ENCODE assay signal across 8 mouse cellular contexts in genomic region chr7:25267751-25268463, GRCm38 (mm10). TPM values are rescaled to one million over a fixed set of nuclear protein-coding genes. Genes with fewer than 3 reads are reported as not detected.
DNase-seq lines count a peak whose midpoint lies in the region; ATAC-seq lines count a peak whose summit lies in the region.

No protein-coding gene starts in this region.

- intact Hi-C loops in gastrocnemius, postnatal 14 days (cut with DNase I; ENCODE audit: low total_unique reads), result no loop called here
- intact Hi-C loops in left cerebral cortex, postnatal 10 days (cut with DNase I), result no loop called here

- ATAC-seq in inflammation-experienced regulatory T-cells, adult 6 months, result peak; percentile 82
- ATAC-seq in megakaryocyte-erythroid progenitor cell, adult 5-6 weeks (replicated peaks; ENCODE audit: low FRiP score, low TSS enrichment, poor library complexity, severe bottlenecking), result peak; percentile 79

- DNase-seq in adrenal gland, adult (ENCODE audit: inconsistent age in 2 of 2, low spot score in 1 of 2), result peak; percentile 99
- peak; percentile 100 for DNase-seq in embryo, embryonic 10.5 days (ENCODE audit: low spot score)
- peak; percentile 99 for DNase-seq in gastrocnemius, postnatal 14 days
- peak; percentile 100 for DNase-seq in left cerebral cortex, postnatal 10 days (ENCODE audit: extremely low spot score in 1 of 2, low spot score in 2 of 2)
- peak; percentile 99 for DNase-seq in right cerebral cortex, postnatal 25 days
- peak; percentile 99 to 100 for DNase-seq in urinary bladder, postnatal 4 days (ENCODE audit: low spot score in 2 of 2)

RNA-seq across cellular contexts. Expression of gene Cic, which starts 0.4 kb away (rescaled TPM):
- total RNA-seq in gastrocnemius, postnatal 14 days (2021), result 10 to 100 TPM; 38.2 to 44.1 TPM
- 10 to 100 TPM; 17.9 to 35.2 (median 21.6) TPM for polyA plus RNA-seq in inflammation-experienced regulatory T-cells, adult 6 months (2017; shearing (Covaris generic))
- total RNA-seq in left cerebral cortex, postnatal 10 days (2021), result 100 to 1,000 TPM; 244 to 271 TPM
- total RNA-seq in megakaryocyte-erythroid progenitor cell, adult 5-6 weeks (2014; fragmentation: Nextera tagmentation), result 125 and 134 TPM in 2 replicates
- 20.5 and 40.0 TPM in 2 replicates for total RNA-seq in megakaryocyte-erythroid progenitor cell, adult 5-6 weeks (2017)

RNA-seq across cellular contexts. Expression of gene Erf, which starts 17.3 kb away (rescaled TPM):
- total RNA-seq in gastrocnemius, postnatal 14 days (2021), result 10 to 100 TPM in 1 of 2 experiments, 1 to 10 TPM in 1; 9.8 to 11.8 TPM
- polyA plus RNA-seq in inflammation-experienced regulatory T-cells, adult 6 months (2017; shearing (Covaris generic)), result under 1 TPM; 0.34 to 0.70 (median 0.38) TPM
- 10 to 100 TPM; 47.7 to 55.1 TPM for total RNA-seq in left cerebral cortex, postnatal 10 days (2021)
- total RNA-seq in megakaryocyte-erythroid progenitor cell, adult 5-6 weeks (2014; fragmentation: Nextera tagmentation), result 8.7 and 18.9 TPM in 2 replicates
- 6.2 and 8.6 TPM in 2 replicates for total RNA-seq in megakaryocyte-erythroid progenitor cell, adult 5-6 weeks (2017)

RNA-seq across cellular contexts. Expression of gene Pafah1b3, which starts 29.9 kb away (rescaled TPM):
- 1 to 10 TPM; 3.0 to 4.5 TPM for total RNA-seq in gastrocnemius, postnatal 14 days (2021)
- 10 to 100 TPM; 17.5 to 37.2 (median 31.3) TPM for polyA plus RNA-seq in inflammation-experienced regulatory T-cells, adult 6 months (2017; shearing (Covaris generic))
- 10 to 100 TPM; 64.1 to 67.5 TPM for total RNA-seq in left cerebral cortex, postnatal 10 days (2021)
- 22.0 and 23.2 TPM in 2 replicates for total RNA-seq in megakaryocyte-erythroid progenitor cell, adult 5-6 weeks (2014; fragmentation: Nextera tagmentation)
- total RNA-seq in megakaryocyte-erythroid progenitor cell, adult 5-6 weeks (2017), result 12.8 and 26.3 TPM in 2 replicates

RNA-seq across cellular contexts. Expression of gene Gsk3a, which starts 30.3 kb away (rescaled TPM):
- 10 to 100 TPM; 46.5 to 51.4 TPM for total RNA-seq in gastrocnemius, postnatal 14 days (2021)
- polyA plus RNA-seq in inflammation-experienced regulatory T-cells, adult 6 months (2017; shearing (Covaris generic)), result 10 to 100 TPM in 1 of 3 experiments, 1 to 10 TPM in 2; 8.5 to 13.3 (median 8.9) TPM
- total RNA-seq in left cerebral cortex, postnatal 10 days (2021), result 100 to 1,000 TPM; 205 TPM
- 97.9 and 123 TPM in 2 replicates for total RNA-seq in megakaryocyte-erythroid progenitor cell, adult 5-6 weeks (2014; fragmentation: Nextera tagmentation)
- 49.1 and 74.7 TPM in 2 replicates for total RNA-seq in megakaryocyte-erythroid progenitor cell, adult 5-6 weeks (2017)

RNA-seq across cellular contexts. Expression of gene Prr19, which starts 33.3 kb away (rescaled TPM):
- not detected for total RNA-seq in gastrocnemius, postnatal 14 days (2021)
- polyA plus RNA-seq in inflammation-experienced regulatory T-cells, adult 6 months (2017; shearing (Covaris generic)), result not detected
- under 1 TPM in 1 of 2 experiments, not detected in 1; 0.28 TPM for total RNA-seq in left cerebral cortex, postnatal 10 days (2021)
- not detected in 2 replicates for total RNA-seq in megakaryocyte-erythroid progenitor cell, adult 5-6 weeks (2014; fragmentation: Nextera tagmentation)
- not detected in 2 replicates for total RNA-seq in megakaryocyte-erythroid progenitor cell, adult 5-6 weeks (2017)

Comparison
In these comparisons a context has a peak if more than half of its experiments do, and no peak if none do; other contexts are left out.
1. Peak in every context shown above with its lines: DNase-seq and ATAC-seq.